ENCODE assay signal across 11 mouse cellular contexts in the genomic region with DNA sequence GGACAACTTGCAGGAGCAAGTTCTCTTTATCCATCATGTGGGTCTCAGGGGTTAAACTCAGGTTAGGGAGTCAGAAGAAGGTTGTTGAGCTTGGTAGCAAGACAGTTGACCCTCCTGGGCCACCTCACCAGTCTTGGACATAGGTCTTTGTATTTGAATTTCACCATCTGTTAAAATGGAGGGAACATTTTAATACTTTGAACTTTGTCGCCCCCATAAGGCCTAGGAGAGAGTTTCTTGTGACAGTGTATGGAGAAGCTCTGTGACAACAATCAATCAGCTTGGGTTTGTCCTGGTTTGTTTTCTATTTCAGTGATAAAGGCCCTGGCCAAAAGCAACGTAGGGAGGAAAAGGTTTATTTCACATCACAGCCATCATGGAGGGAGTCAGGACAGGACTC. TPM values are rescaled to one million over a fixed set of nuclear protein-coding genes. Genes with fewer than 3 reads are reported as not detected.
A peak's percentile ranks its signal among the peaks of the same experiment; 100 is the strongest.
DNase-seq lines count a peak whose midpoint lies in the region; ATAC-seq and TF ChIP-seq lines count a peak whose summit lies in the region.
"Had no signal": no experiment of that assay in that cellular context is flagged by ENCODE, and none has a peak within 500 bp of the region (broad histone marks: within the 10 kb centered on the region; RNA-seq: fewer than 3 reads in every experiment).

No protein-coding gene starts in this region.

- ATAC-seq in hindbrain, postnatal 0 days: no peak
- ATAC-seq in hindbrain, embryonic 12.5 days (ENCODE audit: low FRiP score): no peak
- ATAC-seq in inflammation-experienced regulatory T-cells, adult 6 months: peak; percentile 57

- H3K4me2 ChIP-seq in hindbrain, postnatal 0 days (ENCODE audit: low read depth, low read length): no peak overlapping the region
- no peak overlapping the region for H3K4me2 ChIP-seq in hindbrain, embryonic 12.5 days (replicated peaks)
- no peak overlapping the region for H3K4me2 ChIP-seq in CH12.LX (ENCODE audit: insufficient read depth, low read depth, poor library complexity, severe bottlenecking)
- H3K4me2 ChIP-seq: lung, embryonic 15.5 days had no signal

- no peak overlapping the region for H3K27ac ChIP-seq in hindbrain, postnatal 0 days
- no peak overlapping the region for H3K27ac ChIP-seq in hindbrain, embryonic 12.5 days
- H3K27ac ChIP-seq in CH12.LX (ENCODE audit: insufficient read depth, low read depth): no peak overlapping the region
- H3K27ac ChIP-seq: lung, embryonic 15.5 days had no signal

- intact Hi-C loops in left cerebral cortex, postnatal 36 days (cut with DNase I): no loop called here

- 28% methylated on average over 2 of the region's 2 CpGs for WGBS in hindbrain, postnatal 0 days
- 37% methylated on average over 2 of the region's 2 CpGs for WGBS in hindbrain, embryonic 12.5 days

- H3K4me1 ChIP-seq in hindbrain, postnatal 0 days (ENCODE audit: insufficient read depth, low read length): 0 out of 2 replicates have a peak, but pooled peaks cover 7% of the 10 kb centered on the region
- peaks cover 11% of the 10 kb centered on the region for H3K4me1 ChIP-seq in hindbrain, embryonic 12.5 days
- H3K4me1 ChIP-seq in CH12.LX (ENCODE audit: control insufficient read depth in 1 of 2, insufficient read depth in 2 of 2): peaks cover 16 to 30% of the 10 kb centered on the region in 2 experiments

- TF ChIP-seq EP300 in CH12.LX (IDR thresholded peaks at IDR 0.05; ENCODE audit: low read length): no peak

- peak; percentile 81 for TF ChIP-seq RAD21 in CH12.LX (IDR thresholded peaks at IDR 0.05; ENCODE audit: low read depth, low read length)

- TF ChIP-seq POLR2A in CH12.LX (IDR thresholded peaks at IDR 0.05; ENCODE audit: low read depth, low read length): no peak

- dilution Hi-C loops in CH12.LX (cut with MboI; ENCODE audit: extremely low pct_ligation_motif_present, extremely low pct_unique_long_range_greater_than_20kb, low sequenced_read_pairs): no loop called here

- TF ChIP-seq CTCF in hindbrain, postnatal 0 days (IDR thresholded peaks at IDR 0.05; ENCODE audit: low read depth): peak; percentile 51
- TF ChIP-seq CTCF in CH12.LX (conservative IDR thresholded peaks at IDR 0.05 in 1 of 2, IDR thresholded peaks at IDR 0.05 in 1 of 2; ENCODE audit: low read depth in 2 of 2, low read length in 2 of 2): peak; percentile 15 to 88; a peak in 2 of 4 replicates

- no peaks in the 10 kb centered on the region for H3K36me3 ChIP-seq in hindbrain, postnatal 0 days (ENCODE audit: insufficient read depth, low read length)
- no peaks in the 10 kb centered on the region for H3K36me3 ChIP-seq in hindbrain, embryonic 12.5 days
- peaks cover 0 to 2% of the 10 kb centered on the region in 2 experiments for H3K36me3 ChIP-seq in CH12.LX (replicated peaks in 1 of 2; ENCODE audit: control insufficient read depth in 1 of 2, insufficient read depth in 1 of 2, low read length in 1 of 2)
- H3K36me3 ChIP-seq: lung, embryonic 15.5 days had no signal

- H3K79me2 ChIP-seq in CH12.LX (replicated peaks; ENCODE audit: control insufficient read depth, extremely low read depth, insufficient read depth, poor library complexity, severe bottlenecking): no peaks in the 10 kb centered on the region

- H3K4me3 ChIP-seq in hindbrain, postnatal 0 days (ENCODE audit: low read length): no peak overlapping the region
- H3K4me3 ChIP-seq in hindbrain, embryonic 12.5 days: no peak overlapping the region
- no peak overlapping the region for H3K4me3 ChIP-seq in CH12.LX (replicated peaks in 1 of 3; ENCODE audit: low read depth in 2 of 3, low read length in 2 of 3, poor library complexity in 1 of 3)
- H3K4me3 ChIP-seq: lung, embryonic 15.5 days had no signal

- H3K9me3 ChIP-seq in hindbrain, postnatal 0 days (ENCODE audit: low read length): no peaks in the 10 kb centered on the region
- no peaks in the 10 kb centered on the region for H3K9me3 ChIP-seq in hindbrain, embryonic 12.5 days (replicated peaks)
- H3K9me3 ChIP-seq in CH12.LX (replicated peaks; ENCODE audit: low read length): no peaks in the 10 kb centered on the region
- H3K9me3 ChIP-seq: lung, embryonic 15.5 days had no signal

- in situ Hi-C loops in CH12.LX (cut with MboI; ENCODE audit: low pct_ligation_motif_present, low pct_unique_long_range_greater_than_20kb, low sequenced_read_pairs): no loop called here

- H3K27me3 ChIP-seq in hindbrain, postnatal 0 days (ENCODE audit: insufficient read depth, low read length): no peaks in the 10 kb centered on the region
- H3K27me3 ChIP-seq in hindbrain, embryonic 12.5 days: peaks cover 5% of the 10 kb centered on the region
- H3K27me3 ChIP-seq in CH12.LX (replicated peaks): no peaks in the 10 kb centered on the region

- peak; percentile 71 for DNase-seq in hindbrain, postnatal 0 days (ENCODE audit: low spot score)
- DNase-seq in A20 (ENCODE audit: low read depth, low spot score): peak; percentile 61
- peak; percentile 48 for DNase-seq in CH12.LX (ENCODE audit: extremely low read depth)
- no peak for DNase-seq in spleen, postnatal 4 days (ENCODE audit: low spot score in 2 of 2)
- no peak for DNase-seq in left cerebral cortex, postnatal 36 days (ENCODE audit: low spot score in 2 of 2)
- DNase-seq in cerebellum, adult 11-12 months: no peak
- DNase-seq: right cerebral cortex, postnatal 25 days had no signal

- no peak overlapping the region for H3K9ac ChIP-seq in hindbrain, postnatal 0 days (replicated peaks; ENCODE audit: low read length)
- no peak overlapping the region for H3K9ac ChIP-seq in hindbrain, embryonic 12.5 days
- H3K9ac ChIP-seq in CH12.LX (ENCODE audit: insufficient read depth, low read depth): no peak overlapping the region
- H3K9ac ChIP-seq: lung, embryonic 15.5 days had no signal

TF ChIP-seq in CH12.LX, 34 proteins besides CTCF, POLR2A, EP300 and RAD21:
- no peak for TF ChIP-seq USF1 (IDR thresholded peaks at IDR 0.05; ENCODE audit: low read depth, low read length)
- TF ChIP-seq E2F4 (IDR thresholded peaks at IDR 0.05; ENCODE audit: insufficient replicate concordance, low read depth, low read length): 0 out of 2 replicates have a peak, but pooled peaks have one; percentile 59
- no peak for TF ChIP-seq ZKSCAN1 (IDR thresholded peaks at IDR 0.05; ENCODE audit: borderline replicate concordance, low read depth, low read length)
- TF ChIP-seq SMC3 (IDR thresholded peaks at IDR 0.05; ENCODE audit: low read depth, low read length): peak; percentile 69
- TF ChIP-seq ZC3H11A (IDR thresholded peaks at IDR 0.05; ENCODE audit: low read depth, low read length): no peak
- no peak for TF ChIP-seq NRF1 (IDR thresholded peaks at IDR 0.05; ENCODE audit: low read depth, low read length)
- TF ChIP-seq MAX (IDR thresholded peaks at IDR 0.05; ENCODE audit: low read length): no peak

RNA-seq across cellular contexts. Expression of a gene that starts 4.0 kb away (rescaled TPM):
- total RNA-seq in hindbrain, postnatal 0 days (2014; rRNA removed): 69.6 and 90.7 TPM in 2 replicates
- 117 and 128 TPM in 2 replicates for polyA plus RNA-seq in hindbrain, postnatal 0 days (2015; fragmentation: Nextera tagmentation; extraction: Ambion mirVana)
- 45.4 and 51.8 TPM in 2 replicates for polyA plus RNA-seq in hindbrain, embryonic 12.5 days (2016; fragmentation: Nextera tagmentation; extraction: Ambion mirVana)
- 1.6 and 2.6 TPM in 2 replicates for total RNA-seq in CH12.LX (2012; rRNA removed)
- 1.2 TPM in 2 replicates for total RNA-seq in CH12.LX (2014; rRNA removed)
- polyA plus RNA-seq in CH12.LX (2012; ENCODE audit: insufficient read length, low read depth): 9.4 and 15.6 TPM in 2 replicates
- polyA plus RNA-seq in inflammation-experienced regulatory T-cells, adult 6 months (2017; shearing (Covaris generic)): 1 to 10 TPM in 1 of 3 experiments, under 1 TPM in 2; 0.77 to 1.3 (median 0.93) TPM
- total RNA-seq in left cerebral cortex, postnatal 36 days (2021): 10 to 100 TPM; 27.4 to 35.7 TPM

RNA-seq across cellular contexts. Expression of a gene that starts 9.1 kb away (rescaled TPM):
- 6.0 and 6.8 TPM in 2 replicates for total RNA-seq in hindbrain, postnatal 0 days (2014; rRNA removed)
- polyA plus RNA-seq in hindbrain, postnatal 0 days (2015; fragmentation: Nextera tagmentation; extraction: Ambion mirVana): 4.5 and 5.6 TPM in 2 replicates
- polyA plus RNA-seq in hindbrain, embryonic 12.5 days (2016; fragmentation: Nextera tagmentation; extraction: Ambion mirVana): 6.1 and 6.9 TPM in 2 replicates
- total RNA-seq in CH12.LX (2012; rRNA removed): 1.0 and 1.5 TPM in 2 replicates
- total RNA-seq in CH12.LX (2014; rRNA removed): 0.72 and 1.1 TPM in 2 replicates
- polyA plus RNA-seq in CH12.LX (2012; ENCODE audit: insufficient read length, low read depth): 0.53 and 1.4 TPM in 2 replicates
- 1 to 10 TPM; 3.0 to 5.1 (median 3.7) TPM for polyA plus RNA-seq in inflammation-experienced regulatory T-cells, adult 6 months (2017; shearing (Covaris generic))
- total RNA-seq in left cerebral cortex, postnatal 36 days (2021): 1 to 10 TPM; 5.3 to 5.7 TPM

RNA-seq across cellular contexts. Expression of a gene that starts 13.4 kb away (rescaled TPM):
- not detected in 2 replicates for total RNA-seq in hindbrain, postnatal 0 days (2014; rRNA removed)
- polyA plus RNA-seq in hindbrain, postnatal 0 days (2015; fragmentation: Nextera tagmentation; extraction: Ambion mirVana): not detected in 2 replicates
- 0.44 TPM in 1 of 2 replicates, not detected in the other for polyA plus RNA-seq in hindbrain, embryonic 12.5 days (2016; fragmentation: Nextera tagmentation; extraction: Ambion mirVana)
- total RNA-seq in CH12.LX (2012; rRNA removed): not detected in 2 replicates
- total RNA-seq in CH12.LX (2014; rRNA removed): not detected in 2 replicates
- polyA plus RNA-seq in CH12.LX (2012; ENCODE audit: insufficient read length, low read depth): not detected in 2 replicates
- not detected for polyA plus RNA-seq in inflammation-experienced regulatory T-cells, adult 6 months (2017; shearing (Covaris generic))
- total RNA-seq in left cerebral cortex, postnatal 36 days (2021): 1 to 10 TPM in 1 of 2 experiments, not detected in 1; 1.1 TPM
- polyA plus RNA-seq: heart, embryonic 16.5 days; lung, embryonic 15.5 days had no signal

RNA-seq across cellular contexts. Expression of a gene that starts 14.6 kb away (rescaled TPM):
- total RNA-seq in hindbrain, postnatal 0 days (2014; rRNA removed): 146 and 153 TPM in 2 replicates
- polyA plus RNA-seq in hindbrain, postnatal 0 days (2015; fragmentation: Nextera tagmentation; extraction: Ambion mirVana): 85.7 and 86.9 TPM in 2 replicates
- polyA plus RNA-seq in hindbrain, embryonic 12.5 days (2016; fragmentation: Nextera tagmentation; extraction: Ambion mirVana): 136 and 138 TPM in 2 replicates
- 295 and 358 TPM in 2 replicates for total RNA-seq in CH12.LX (2012; rRNA removed)
- 282 and 293 TPM in 2 replicates for total RNA-seq in CH12.LX (2014; rRNA removed)
- 449 and 469 TPM in 2 replicates for polyA plus RNA-seq in CH12.LX (2012; ENCODE audit: insufficient read length, low read depth)
- polyA plus RNA-seq in inflammation-experienced regulatory T-cells, adult 6 months (2017; shearing (Covaris generic)): 10 to 100 TPM; 26.0 to 33.4 (median 32.0) TPM
- 100 to 1,000 TPM; 162 to 183 TPM for total RNA-seq in left cerebral cortex, postnatal 36 days (2021)

RNA-seq across cellular contexts. Expression of a gene that starts 27.0 kb away (rescaled TPM):
- total RNA-seq in hindbrain, postnatal 0 days (2014; rRNA removed): 39.6 and 76.5 TPM in 2 replicates
- polyA plus RNA-seq in hindbrain, postnatal 0 days (2015; fragmentation: Nextera tagmentation; extraction: Ambion mirVana): 61.6 and 62.1 TPM in 2 replicates
- 17.4 and 19.9 TPM in 2 replicates for polyA plus RNA-seq in hindbrain, embryonic 12.5 days (2016; fragmentation: Nextera tagmentation; extraction: Ambion mirVana)
- total RNA-seq in CH12.LX (2012; rRNA removed) (0.46 and 0.81 TPM in 2 replicates), CH12.LX (2014; rRNA removed) (0.30 and 0.52 TPM in 2 replicates)
- polyA plus RNA-seq in CH12.LX (2012; ENCODE audit: insufficient read length, low read depth): not detected in 2 replicates
- not detected for polyA plus RNA-seq in inflammation-experienced regulatory T-cells, adult 6 months (2017; shearing (Covaris generic))
- 10 to 100 TPM; 60.6 to 60.9 TPM for total RNA-seq in left cerebral cortex, postnatal 36 days (2021)

Comparison
In these comparisons a context has a peak if more than half of its experiments do, and no peak if none do; other contexts are left out.
1. DNase-seq: peak in hindbrain, postnatal 0 days (single experiment), A20 (single experiment) and CH12.LX (single experiment); none in spleen, postnatal 4 days (0 of 2), left cerebral cortex, postnatal 36 days (0 of 2) and cerebellum, adult 11-12 months (single experiment).